Mouse (Mus musculus) heart, adult 2 months (tissue): ENCODE data around the gene Egflam.

Experiments
- CTCF ChIP-seq: fragments of 200-600 bp; IDR thresholded peaks from 2 replicates; pipeline ENCODE4 v1.8.1; 2022; ENCODE audit warnings: antibody characterized with exemption, mild to moderate bottlenecking, moderate library complexity
- POLR2A ChIP-seq: fragments of 200-500 bp; IDR thresholded peaks from 2 replicates; pipeline ENCODE4 v1.6.1; 2011; ENCODE audit warnings: mild to moderate bottlenecking, low read depth, low read length, control low read depth; ENCODE audit not compliant: insufficient read depth

GRCm38 (mm10) chr15:7167906-7168532 lies 230.2 kb downstream of the Egflam start:
- TF ChIP-seq POLR2A (no peak), CTCF (no peak)
